Mouse (Mus musculus) C2C12 (cell line): Measurements from ENCODE around the gene Alpl.

Experiments used
- CEBPB ChIP-seq: IDR thresholded peaks from one replicate; pipeline ENCODE4 v1.6.1; 2011; ENCODE audit warnings: low read depth, mild to moderate bottlenecking, control low read depth, moderate library complexity
- CTCF ChIP-seq: IDR thresholded peaks from one replicate; pipeline ENCODE4 v1.5.1; 2011; ENCODE audit not compliant: control insufficient read depth, insufficient read depth, insufficient read length
- MAX ChIP-seq: IDR thresholded peaks from one replicate; pipeline ENCODE4 v1.6.1; 2011; ENCODE audit warnings: mild to moderate bottlenecking, control low read depth
- MYOD1 ChIP-seq: IDR thresholded peaks from one replicate; pipeline ENCODE4 v1.6.1; 2011; ENCODE audit warnings: low read depth; ENCODE audit not compliant: control insufficient read depth, insufficient read length
- MYOG ChIP-seq: IDR thresholded peaks from one replicate; pipeline ENCODE4 v1.6.1; 2011; ENCODE audit not compliant: control insufficient read depth, insufficient read length; ENCODE audit errors: extremely low read depth

DNA sequence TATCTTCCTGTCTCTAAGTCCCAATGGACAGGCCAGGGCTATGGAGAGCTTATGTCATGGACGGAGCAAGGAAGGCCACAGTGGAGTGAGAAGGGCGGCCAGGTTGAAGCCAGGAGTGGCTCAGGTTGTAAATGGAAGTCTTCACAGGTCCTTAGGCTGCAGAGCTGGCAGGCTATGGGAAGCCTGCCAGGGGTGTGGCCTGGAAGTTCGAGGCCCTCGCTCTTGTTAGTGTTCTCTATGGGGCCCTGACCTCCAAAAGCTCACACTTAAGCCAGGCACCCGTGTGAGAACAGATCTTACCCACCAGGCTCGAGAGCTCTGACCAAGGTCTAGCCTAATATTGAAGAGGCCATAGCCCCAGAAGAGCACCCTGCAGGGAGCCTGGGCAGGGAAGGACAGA, 9.7 kb downstream of the Alpl start:
- no peak for TF ChIP-seq CTCF
- no peak for TF ChIP-seq MYOG
- TF ChIP-seq MAX, result no peak
- TF ChIP-seq CEBPB, result no peak
- TF ChIP-seq MYOD1, result no peak
